Mouse (Mus musculus) hindbrain, embryonic 10.5 days (tissue): Measurements from ENCODE around the gene Pkn2. TPM values are rescaled to one million over a fixed set of nuclear protein-coding genes. Genes with fewer than 3 reads are reported as not detected.

Experiments
- DNase-seq: peaks from one replicate; pipeline ENCODE4 v3.0.0-alpha.2; 2017; ENCODE audit warnings: low spot score
- H3K27ac ChIP-seq: fragments of 300-500 bp; sonication (generic); 2 replicates; pipeline ENCODE4 v1.5.1; 2016; ENCODE audit warnings: mild to moderate bottlenecking, moderate library complexity
- H3K27me3 ChIP-seq: fragments of 300-500 bp; sonication (generic); 2 replicates; pipeline ENCODE4 v1.6.1; 2016; ENCODE audit warnings: mild to moderate bottlenecking; ENCODE audit not compliant: poor library complexity, insufficient read depth, severe bottlenecking
- H3K36me3 ChIP-seq: fragments of 300-500 bp; sonication (generic); 2 replicates; pipeline ENCODE4 v1.6.1; 2016; ENCODE audit warnings: mild to moderate bottlenecking, moderate library complexity
- H3K4me1 ChIP-seq: fragments of 300-500 bp; sonication (generic); replicated peaks from 2 replicates; pipeline ENCODE4 v1.6.1; 2016; ENCODE audit warnings: mild to moderate bottlenecking
- H3K4me3 ChIP-seq: fragments of 300-500 bp; sonication (generic); 2 replicates; pipeline ENCODE4 v1.5.1; 2016; ENCODE audit warnings: mild to moderate bottlenecking, moderate library complexity
- H3K9me3 ChIP-seq: fragments of 300-500 bp; sonication (generic); 2 replicates; pipeline ENCODE4 v1.6.1; 2016; ENCODE audit warnings: mild to moderate bottlenecking, moderate library complexity
- WGBS: fragments of 180-500 bp; shearing (Covaris S2); methylation state at CpG from one replicate; pipeline ENCODE4 v1.1.7; 2016; 5-methylcytosine and 5-hydroxymethylcytosine counted together
- polyA plus RNA-seq: library from polyadenylated mRNA; unstranded; fragments of >200 nt; fragmentation: Nextera tagmentation; extraction: Ambion mirVana; gene quantifications from 2 replicates; pipeline ENCODE4 v1.2.1, GENCODE M21; 2016

The Pkn2 gene
- polyA plus RNA-seq, 1 experiment from 2014 or later = 37.7 TPM

GRCm38 (mm10) chr3:142755132-142755867, 126.5 kb downstream of the Pkn2 start:
- Histone ChIP-seq H3K9me3 (no peaks in the 10 kb centered on the region), H3K36me3 (no peaks in the 10 kb centered on the region), H3K27ac (no peak overlapping the region), H3K27me3 (no peaks in the 10 kb centered on the region), H3K4me3 (no peak overlapping the region), H3K4me1 (no peaks in the 10 kb centered on the region)
- no peak for DNase-seq
- 92% methylated on average over 18 of the region's 18 CpGs for WGBS

- DNase-seq = no peak
- Histone ChIP-seq H3K27ac (no peak overlapping the region), H3K4me3 (no peak overlapping the region), H3K4me1 (no peaks in the 10 kb centered on the region), H3K9me3 (no peaks in the 10 kb centered on the region), H3K36me3 (no peaks in the 10 kb centered on the region), H3K27me3 (no peaks in the 10 kb centered on the region)
- 89% methylated on average over 16 of the region's 16 CpGs for WGBS
These were observed 132.7 kb downstream of the Pkn2 start for GRCm38 (mm10) chr3:142749131-142749530.

GRCm38 (mm10) chr3:142747673-142748072, 134.1 kb downstream of the Pkn2 start:
- Histone ChIP-seq H3K27me3 (no peaks in the 10 kb centered on the region), H3K4me1 (no peaks in the 10 kb centered on the region), H3K36me3 (no peaks in the 10 kb centered on the region), H3K9me3 (no peaks in the 10 kb centered on the region), H3K4me3 (no peak overlapping the region), H3K27ac (no peak overlapping the region)
- no peak for DNase-seq
- 91% methylated on average over 7 of the region's 7 CpGs for WGBS

- no peak overlapping the region for H3K4me3 ChIP-seq
- H3K9me3 ChIP-seq = no peaks in the 10 kb centered on the region
- H3K4me1 ChIP-seq = no peaks in the 10 kb centered on the region
- WGBS = 96% methylated on average over 2 of the region's 2 CpGs
- no peak for DNase-seq
- H3K36me3 ChIP-seq = no peaks in the 10 kb centered on the region
- no peak overlapping the region for H3K27ac ChIP-seq
- no peaks in the 10 kb centered on the region for H3K27me3 ChIP-seq
These were observed 136.7 kb downstream of the Pkn2 start for GRCm38 (mm10) chr3:142745076-142745475.

- Histone ChIP-seq H3K4me3 (no peak overlapping the region), H3K9me3 (no peaks in the 10 kb centered on the region), H3K27ac (no peak overlapping the region), H3K27me3 (no peaks in the 10 kb centered on the region), H3K4me1 (no peaks in the 10 kb centered on the region), H3K36me3 (no peaks in the 10 kb centered on the region)
- WGBS = 60% methylated on average over 21 of the region's 21 CpGs
- DNase-seq = peak; percentile 42
These were observed 137.6 kb downstream of the Pkn2 start for GRCm38 (mm10) chr3:142743973-142744898.

Other genes starting within 250 kb of the Pkn2 start
- 9.0 and 10.2 TPM in 2 replicates for gene Kyat3, start 181.0 kb downstream of the Pkn2 start, polyA plus RNA-seq
- gene Gtf2b, start 117.0 kb downstream of the Pkn2 start, polyA plus RNA-seq = 91.5 and 97.8 TPM in 2 replicates